ENCODE assay signal across 21 mouse cellular contexts in the genomic region with DNA sequence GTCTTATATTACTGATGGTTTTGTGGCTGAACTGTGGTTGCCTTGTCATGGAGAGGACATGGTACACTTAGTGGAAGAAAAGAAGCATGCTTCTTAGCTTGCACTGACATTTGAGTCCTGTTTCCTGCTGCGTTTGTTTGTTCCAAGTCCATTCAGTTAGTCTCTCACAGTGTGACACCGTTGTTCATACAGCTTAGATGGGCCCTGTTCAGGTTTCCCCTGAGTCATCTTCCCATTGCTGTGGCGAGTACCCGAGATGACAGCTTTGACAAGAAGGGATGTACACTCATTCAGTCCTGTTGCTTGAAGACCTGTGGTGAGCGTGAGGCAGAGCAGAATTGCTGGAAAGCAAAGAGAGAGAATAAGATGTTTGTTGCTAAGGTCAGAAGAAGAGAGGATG. TPM values are rescaled to one million over a fixed set of nuclear protein-coding genes. Genes with fewer than 3 reads are reported as not detected.
DNase-seq lines count a peak whose midpoint lies in the region; ATAC-seq and TF ChIP-seq lines count a peak whose summit lies in the region.
"Had no signal": no experiment of that assay in that cellular context is flagged by ENCODE, and none has a peak within 500 bp of the region (broad histone marks: within the 10 kb centered on the region; RNA-seq: fewer than 3 reads in every experiment).

No protein-coding gene starts in this region.

- TF ChIP-seq CTCF in MEL (IDR thresholded peaks at IDR 0.05 in 2 of 3, conservative IDR thresholded peaks at IDR 0.05 in 1 of 3; ENCODE audit: control insufficient read depth in 1 of 3, insufficient read depth in 1 of 3, low read depth in 2 of 3, low read length in 3 of 3, poor library complexity in 1 of 3, severe bottlenecking in 1 of 3) = no peak

- no peaks in the 10 kb centered on the region for H3K36me3 ChIP-seq in embryonic facial prominence, embryonic 14.5 days (ENCODE audit: control insufficient read depth, insufficient read depth, low read length)
- H3K36me3 ChIP-seq in embryonic facial prominence, embryonic 10.5 days (replicated peaks) = no peaks in the 10 kb centered on the region
- peaks cover 0 to 52% of the 10 kb centered on the region in 2 experiments; a peak in 2 of 4 replicates for H3K36me3 ChIP-seq in MEL (ENCODE audit: control insufficient read depth in 1 of 2, insufficient read depth in 2 of 2, low read length in 2 of 2)
- no peaks in the 10 kb centered on the region for H3K36me3 ChIP-seq in myocyte (ENCODE audit: control insufficient read depth, insufficient read depth)
- H3K36me3 ChIP-seq in heart, embryonic 12.5 days = no peaks in the 10 kb centered on the region
- H3K36me3 ChIP-seq in forebrain, embryonic 15.5 days = no peaks in the 10 kb centered on the region
- H3K36me3 ChIP-seq: embryonic facial prominence, embryonic 15.5 days; forebrain, embryonic 10.5 days; heart, embryonic 15.5 days; hindbrain, embryonic 10.5 days; hindbrain, embryonic 15.5 days had no signal

- no peak for TF ChIP-seq RAD21 in MEL (IDR thresholded peaks at IDR 0.05; ENCODE audit: low read depth, low read length)

- no peak overlapping the region for H3ac ChIP-seq in myocyte (ENCODE audit: control insufficient read depth, insufficient read length)

- no peak overlapping the region for H3K4me2 ChIP-seq in embryonic facial prominence, embryonic 14.5 days (ENCODE audit: low read depth, low read length)
- peak overlapping the region; percentile 28 for H3K4me2 ChIP-seq in myocyte (ENCODE audit: low read depth)
- H3K4me2 ChIP-seq in heart, embryonic 12.5 days = no peak overlapping the region
- H3K4me2 ChIP-seq in forebrain, embryonic 15.5 days (replicated peaks) = no peak overlapping the region
- H3K4me2 ChIP-seq: embryonic facial prominence, embryonic 15.5 days; heart, embryonic 15.5 days; hindbrain, embryonic 15.5 days had no signal

- 62% methylated on average over 5 of the region's 5 CpGs for WGBS in embryonic facial prominence, embryonic 14.5 days
- 73% methylated on average over 5 of the region's 5 CpGs for WGBS in embryonic facial prominence, embryonic 10.5 days
- 67% methylated on average over 5 of the region's 5 CpGs for WGBS in heart, embryonic 12.5 days
- 75% methylated on average over 5 of the region's 5 CpGs for WGBS in forebrain, embryonic 15.5 days

- 0 out of 4 replicates have a peak, but pooled peaks of 1 of the 2 experiments have one; percentile 19 for TF ChIP-seq EP300 in MEL (IDR thresholded peaks at IDR 0.05; ENCODE audit: low read depth in 1 of 2, low read length in 2 of 2)

- H3K79me2 ChIP-seq in MEL (ENCODE audit: control insufficient read depth, insufficient read depth, low read length, poor library complexity) (no peaks in the 10 kb centered on the region), myocyte (ENCODE audit: control insufficient read depth, insufficient read depth) (peaks cover 6% of the 10 kb centered on the region)

- H3K27ac ChIP-seq in embryonic facial prominence, embryonic 14.5 days (replicated peaks; ENCODE audit: low read depth, low read length) = no peak overlapping the region
- H3K27ac ChIP-seq in embryonic facial prominence, embryonic 10.5 days (replicated peaks) = no peak overlapping the region
- peak overlapping the region; percentile 34 for H3K27ac ChIP-seq in MEL (ENCODE audit: control insufficient read depth, low read depth, low read length)
- H3K27ac ChIP-seq in heart, embryonic 12.5 days (ENCODE audit: poor library complexity, severe bottlenecking) = no peak overlapping the region
- no peak overlapping the region for H3K27ac ChIP-seq in forebrain, embryonic 15.5 days (replicated peaks)
- H3K27ac ChIP-seq: embryonic facial prominence, embryonic 15.5 days; forebrain, embryonic 10.5 days; heart, embryonic 15.5 days; hindbrain, embryonic 10.5 days; hindbrain, embryonic 15.5 days had no signal

- no peaks in the 10 kb centered on the region for H3K9me3 ChIP-seq in embryonic facial prominence, embryonic 14.5 days (ENCODE audit: control insufficient read depth, low read length)
- no peaks in the 10 kb centered on the region for H3K9me3 ChIP-seq in embryonic facial prominence, embryonic 10.5 days
- H3K9me3 ChIP-seq in MEL (replicated peaks; ENCODE audit: insufficient read depth, low read length) = no peaks in the 10 kb centered on the region
- no peaks in the 10 kb centered on the region for H3K9me3 ChIP-seq in heart, embryonic 12.5 days (replicated peaks)
- no peaks in the 10 kb centered on the region for H3K9me3 ChIP-seq in forebrain, embryonic 15.5 days
- H3K9me3 ChIP-seq: embryonic facial prominence, embryonic 15.5 days; forebrain, embryonic 10.5 days; heart, embryonic 15.5 days; hindbrain, embryonic 10.5 days; hindbrain, embryonic 15.5 days had no signal

- peak; percentile 44; the same call in 1 of the 2 replicates for ATAC-seq in embryonic facial prominence, embryonic 14.5 days (ENCODE audit: low read depth)
- ATAC-seq in heart, embryonic 12.5 days (ENCODE audit: insufficient number of reproducible peaks, low FRiP score) = no peak
- no peak for ATAC-seq in forebrain, embryonic 15.5 days (replicated peaks)
- ATAC-seq: activated CD4-positive, CD25-positive, alpha-beta regulatory T cell, adult 4 months; forebrain, embryonic 16.5 days had no signal

- no peak overlapping the region for H3K4me3 ChIP-seq in embryonic facial prominence, embryonic 14.5 days (ENCODE audit: low read depth, low read length)
- no peak overlapping the region for H3K4me3 ChIP-seq in embryonic facial prominence, embryonic 10.5 days
- no peak overlapping the region for H3K4me3 ChIP-seq in MEL (ENCODE audit: control insufficient read depth in 1 of 2, insufficient read depth in 1 of 2, low read depth in 2 of 2, low read length in 2 of 2)
- no peak overlapping the region for H3K4me3 ChIP-seq in myocyte
- H3K4me3 ChIP-seq in heart, embryonic 12.5 days = no peak overlapping the region
- no peak overlapping the region for H3K4me3 ChIP-seq in forebrain, embryonic 15.5 days
- H3K4me3 ChIP-seq: embryonic facial prominence, embryonic 15.5 days; erythroblast, embryonic 14.5 days; forebrain, embryonic 10.5 days; heart, embryonic 15.5 days; hindbrain, embryonic 10.5 days; hindbrain, embryonic 15.5 days had no signal

- TF ChIP-seq POLR2A in MEL (IDR thresholded peaks at IDR 0.05; ENCODE audit: control insufficient read depth in 1 of 2, insufficient read depth in 1 of 2, low read depth in 1 of 2, low read length in 2 of 2, poor library complexity in 1 of 2) (no peak), myocyte (IDR thresholded peaks at IDR 0.05; ENCODE audit: insufficient read length, low read depth) (no peak)

- no peak overlapping the region for H3K9ac ChIP-seq in embryonic facial prominence, embryonic 14.5 days (ENCODE audit: low read depth, low read length)
- no peak overlapping the region for H3K9ac ChIP-seq in MEL (ENCODE audit: control insufficient read depth, low read depth, low read length, poor library complexity, severe bottlenecking)
- no peak overlapping the region for H3K9ac ChIP-seq in heart, embryonic 12.5 days
- no peak overlapping the region for H3K9ac ChIP-seq in forebrain, embryonic 15.5 days (replicated peaks)
- H3K9ac ChIP-seq: embryonic facial prominence, embryonic 15.5 days; heart, embryonic 15.5 days; hindbrain, embryonic 15.5 days had no signal

- no peaks in the 10 kb centered on the region for H3K27me3 ChIP-seq in embryonic facial prominence, embryonic 14.5 days (replicated peaks; ENCODE audit: control insufficient read depth, insufficient read depth, low read length)
- H3K27me3 ChIP-seq in embryonic facial prominence, embryonic 10.5 days (replicated peaks; ENCODE audit: low read depth, poor library complexity, severe bottlenecking) = no peaks in the 10 kb centered on the region
- H3K27me3 ChIP-seq in MEL (ENCODE audit: control insufficient read depth in 1 of 2, insufficient read depth in 2 of 2, low read length in 2 of 2) (no peaks in the 10 kb centered on the region), myocyte (ENCODE audit: control insufficient read depth, insufficient read depth, insufficient read length) (no peaks in the 10 kb centered on the region)
- H3K27me3 ChIP-seq in heart, embryonic 12.5 days (replicated peaks) = no peaks in the 10 kb centered on the region
- H3K27me3 ChIP-seq in forebrain, embryonic 15.5 days = no peaks in the 10 kb centered on the region
- H3K27me3 ChIP-seq: CH12.LX; embryonic facial prominence, embryonic 15.5 days; heart, embryonic 15.5 days; hindbrain, embryonic 15.5 days had no signal

- H3K4me1 ChIP-seq in embryonic facial prominence, embryonic 14.5 days (ENCODE audit: control insufficient read depth, insufficient read depth, low read length) = no peaks in the 10 kb centered on the region
- H3K4me1 ChIP-seq in embryonic facial prominence, embryonic 10.5 days = no peaks in the 10 kb centered on the region
- peaks cover 23 to 45% of the 10 kb centered on the region in 2 experiments for H3K4me1 ChIP-seq in MEL (ENCODE audit: control insufficient read depth in 1 of 2, insufficient read depth in 2 of 2, low read length in 2 of 2)
- peaks cover 5% of the 10 kb centered on the region; the same call in 1 of the 2 replicates for H3K4me1 ChIP-seq in heart, embryonic 12.5 days (replicated peaks)
- no peaks in the 10 kb centered on the region for H3K4me1 ChIP-seq in forebrain, embryonic 15.5 days
- H3K4me1 ChIP-seq: embryonic facial prominence, embryonic 15.5 days; forebrain, embryonic 10.5 days; hindbrain, embryonic 10.5 days; hindbrain, embryonic 15.5 days had no signal

- DNase-seq in embryonic facial prominence, embryonic 14.5 days (ENCODE audit: low spot score) = peak; percentile 13
- no peak for DNase-seq in embryonic facial prominence, embryonic 10.5 days (ENCODE audit: low spot score)
- peak; percentile 75 for DNase-seq in MEL (ENCODE audit: low read depth, low spot score)
- DNase-seq in brain, adult 2 months (ENCODE audit: low read depth, low spot score) = peak; percentile 16
- DNase-seq: cerebellum, adult 11-12 months; cerebellum, adult 9-10 months; gastrocnemius, postnatal 25 days; heart, postnatal 14 days; kidney, adult 18-20 months had no signal

RNA-seq across cellular contexts. Expression of a gene that starts 29.6 kb away (rescaled TPM):
- polyA plus RNA-seq in embryonic facial prominence, embryonic 14.5 days (2014; fragmentation: Nextera tagmentation; extraction: Ambion mirVana) = 8.6 and 9.2 TPM in 2 replicates
- 2.6 and 3.4 TPM in 2 replicates for polyA plus RNA-seq in embryonic facial prominence, embryonic 10.5 days (2016; fragmentation: Nextera tagmentation; extraction: Ambion mirVana)
- total RNA-seq in MEL (2012; rRNA removed) = 0.46 and 0.50 TPM in 2 replicates
- polyA plus RNA-seq in MEL (2012; ENCODE audit: insufficient read depth in 1 of 2, insufficient read length in 2 of 2, low read depth in 1 of 2, low replicate concordance in 2 of 2, missing spikeins in 1 of 2) (1 to 10 TPM in 1 of 2 experiments, not detected in 1; 1.1 TPM), myocyte (2012; fragmentation: generic; extraction: Trizol) (5.1 TPM)
- polyA plus RNA-seq in heart, embryonic 12.5 days (2016; fragmentation: Nextera tagmentation; extraction: Ambion mirVana) = 3.2 and 4.0 TPM in 2 replicates
- 4.0 and 4.1 TPM in 2 replicates for polyA plus RNA-seq in forebrain, embryonic 15.5 days (2015; fragmentation: Nextera tagmentation; extraction: Ambion mirVana)

RNA-seq across cellular contexts. Expression of a gene that starts 49.2 kb away (rescaled TPM):
- polyA plus RNA-seq in embryonic facial prominence, embryonic 14.5 days (2014; fragmentation: Nextera tagmentation; extraction: Ambion mirVana) = 16.7 and 19.9 TPM in 2 replicates
- 26.6 and 27.4 TPM in 2 replicates for polyA plus RNA-seq in embryonic facial prominence, embryonic 10.5 days (2016; fragmentation: Nextera tagmentation; extraction: Ambion mirVana)
- total RNA-seq in MEL (2012; rRNA removed) = 8.1 and 11.1 TPM in 2 replicates
- polyA plus RNA-seq in MEL (2012; ENCODE audit: insufficient read depth in 1 of 2, insufficient read length in 2 of 2, low read depth in 1 of 2, low replicate concordance in 2 of 2, missing spikeins in 1 of 2) = 10 to 100 TPM in 1 of 2 experiments, not detected in 1; 17.5 TPM
- 12.5 TPM for polyA plus RNA-seq in myocyte (2012; fragmentation: generic; extraction: Trizol)
- polyA plus RNA-seq in heart, embryonic 12.5 days (2016; fragmentation: Nextera tagmentation; extraction: Ambion mirVana) = 18.7 and 20.5 TPM in 2 replicates
- polyA plus RNA-seq in forebrain, embryonic 15.5 days (2015; fragmentation: Nextera tagmentation; extraction: Ambion mirVana) = 37.6 and 38.7 TPM in 2 replicates

RNA-seq across cellular contexts. Expression of a gene that starts 49.3 kb away (rescaled TPM):
- polyA plus RNA-seq in embryonic facial prominence, embryonic 14.5 days (2014; fragmentation: Nextera tagmentation; extraction: Ambion mirVana) = 17.7 and 22.7 TPM in 2 replicates
- polyA plus RNA-seq in embryonic facial prominence, embryonic 10.5 days (2016; fragmentation: Nextera tagmentation; extraction: Ambion mirVana) = 35.3 and 36.4 TPM in 2 replicates
- total RNA-seq in MEL (2012; rRNA removed) = 15.8 and 16.7 TPM in 2 replicates
- polyA plus RNA-seq in MEL (2012; ENCODE audit: insufficient read depth in 1 of 2, insufficient read length in 2 of 2, low read depth in 1 of 2, low replicate concordance in 2 of 2, missing spikeins in 1 of 2) = 10 to 100 TPM in 1 of 2 experiments, not detected in 1; 14.5 TPM
- polyA plus RNA-seq in myocyte (2012; fragmentation: generic; extraction: Trizol) = 4.4 TPM
- 23.9 and 24.9 TPM in 2 replicates for polyA plus RNA-seq in heart, embryonic 12.5 days (2016; fragmentation: Nextera tagmentation; extraction: Ambion mirVana)
- polyA plus RNA-seq in forebrain, embryonic 15.5 days (2015; fragmentation: Nextera tagmentation; extraction: Ambion mirVana) = 29.5 and 30.5 TPM in 2 replicates
